Mouse (Mus musculus): ENCODE measurements around the gene Mtrf1l. TPM values are rescaled to one million over a fixed set of nuclear protein-coding genes. Genes with fewer than 3 reads are reported as not detected.

The Mtrf1l gene
- total RNA-seq (2015) (14.2 and 23.5 TPM in 2 replicates), total RNA-seq (2017) (19.7 and 35.2 TPM in 2 replicates)

DNA sequence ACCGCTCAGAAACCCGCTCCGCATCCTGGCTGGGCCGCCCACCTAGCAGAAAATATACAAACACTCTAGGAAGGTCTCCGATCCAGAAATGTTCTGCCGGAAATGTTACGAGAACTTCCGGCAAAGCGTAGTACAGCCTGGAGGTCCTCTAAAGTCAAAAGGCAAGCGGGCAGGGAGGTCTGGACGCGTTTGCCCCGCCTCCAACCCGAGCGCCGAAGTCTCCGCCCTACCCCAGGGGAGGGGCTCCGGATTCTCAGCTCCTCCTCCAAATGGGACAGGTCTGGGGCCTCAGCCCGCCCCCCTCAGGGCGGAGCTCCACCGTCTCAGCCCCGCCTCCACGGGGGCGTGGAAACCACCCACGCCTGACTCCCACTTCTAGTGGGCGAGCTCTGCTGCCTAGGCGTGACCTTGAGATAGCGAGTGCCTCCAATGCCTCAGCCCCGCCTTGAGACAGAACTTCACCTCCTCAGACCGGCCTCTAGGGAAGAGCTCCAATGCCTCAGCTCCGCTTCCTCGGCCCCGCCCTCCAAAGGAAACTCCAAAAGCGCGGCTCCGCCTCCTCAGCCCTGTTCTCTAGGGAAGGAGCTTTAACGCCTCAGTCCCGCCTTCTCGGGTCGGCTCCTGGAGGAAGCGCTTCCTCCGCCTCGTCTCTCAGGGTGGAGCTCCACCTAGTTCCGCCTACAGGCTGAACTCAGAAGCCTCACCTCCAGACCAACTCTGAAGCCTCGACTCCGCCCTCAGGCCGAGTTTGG is at the start of gene Mtrf1l:
Gene Mtrf1l, minus strand, starts transcription at position 171 of the 752 bp plus-strand sequence.
- ATAC-seq (replicated peaks; ENCODE audit: poor library complexity), result peak; percentile 76

GRCm38 (mm10) chr10:5871081-5871480 is 47.4 kb upstream of the Mtrf1l start:
- no peak for ATAC-seq (replicated peaks; ENCODE audit: poor library complexity)

- no peak for ATAC-seq (replicated peaks; ENCODE audit: poor library complexity)
Observed at GRCm38 (mm10) chr10:5867981-5868552, 44.4 kb upstream of the Mtrf1l start.

DNA sequence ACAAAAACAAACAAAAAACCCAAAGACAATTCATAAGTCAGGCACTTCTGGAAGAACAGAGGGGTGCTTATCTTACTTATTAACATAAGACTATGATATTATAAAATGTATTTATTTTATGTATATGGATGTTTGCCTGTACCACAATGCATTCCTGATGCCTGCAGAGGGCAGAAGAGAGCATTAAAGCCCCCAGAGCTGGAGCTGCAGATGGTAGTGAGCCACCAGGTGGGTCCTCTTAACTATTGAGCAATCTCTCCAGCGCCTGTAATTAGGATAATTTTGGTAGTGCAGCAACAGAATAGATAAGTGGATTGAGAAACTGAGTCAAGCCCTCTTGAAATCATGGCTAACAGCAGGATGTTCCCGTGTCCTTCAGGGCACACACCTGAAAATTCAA is 42.3 kb upstream of the Mtrf1l start:
- 0 out of 2 replicates have a peak, but pooled peaks have one; percentile 34 for ATAC-seq (replicated peaks; ENCODE audit: poor library complexity)

- no peak for ATAC-seq (replicated peaks; ENCODE audit: poor library complexity)
Observed at GRCm38 (mm10) chr10:5862669-5863068, 39.0 kb upstream of the Mtrf1l start.

- no peak for ATAC-seq (replicated peaks; ENCODE audit: poor library complexity)
Observed at GRCm38 (mm10) chr10:5860849-5861248, 37.1 kb upstream of the Mtrf1l start.

- peak; percentile 65 for ATAC-seq (replicated peaks; ENCODE audit: poor library complexity)
Observed at GRCm38 (mm10) chr10:5859729-5860128, 36.0 kb upstream of the Mtrf1l start.

- ATAC-seq (replicated peaks; ENCODE audit: poor library complexity), result peak; percentile 60
Observed at GRCm38 (mm10) chr10:5857996-5858549, 34.4 kb upstream of the Mtrf1l start.

DNA sequence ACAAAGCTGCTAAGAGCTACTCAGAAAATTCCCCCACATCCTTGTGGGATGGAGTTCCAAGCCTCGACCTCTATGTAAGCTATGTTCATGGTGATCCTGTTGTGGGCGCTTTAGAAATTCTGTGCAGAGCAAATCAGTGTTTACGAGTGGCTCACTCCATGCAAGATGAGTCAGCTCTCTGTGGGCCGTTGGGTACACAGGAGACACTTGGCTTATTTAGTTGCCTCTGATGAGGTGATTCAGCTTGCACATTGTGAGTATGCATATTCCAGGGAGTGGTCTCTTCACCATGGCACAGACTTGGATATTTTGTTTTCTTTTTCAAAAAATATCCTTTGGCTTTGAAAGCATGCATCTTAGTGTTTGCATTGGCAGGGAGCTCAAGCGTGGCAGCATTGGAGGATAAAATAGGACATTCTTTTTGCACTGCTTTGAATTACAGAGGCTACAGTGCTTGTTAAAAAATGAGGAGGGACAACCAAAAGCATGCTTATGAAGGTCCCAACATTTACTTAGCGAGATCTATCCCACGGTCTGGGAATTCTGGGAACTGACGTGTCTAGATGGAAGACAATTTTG is 29.7 kb upstream of the Mtrf1l start:
- no peak for ATAC-seq (replicated peaks; ENCODE audit: poor library complexity)

DNA sequence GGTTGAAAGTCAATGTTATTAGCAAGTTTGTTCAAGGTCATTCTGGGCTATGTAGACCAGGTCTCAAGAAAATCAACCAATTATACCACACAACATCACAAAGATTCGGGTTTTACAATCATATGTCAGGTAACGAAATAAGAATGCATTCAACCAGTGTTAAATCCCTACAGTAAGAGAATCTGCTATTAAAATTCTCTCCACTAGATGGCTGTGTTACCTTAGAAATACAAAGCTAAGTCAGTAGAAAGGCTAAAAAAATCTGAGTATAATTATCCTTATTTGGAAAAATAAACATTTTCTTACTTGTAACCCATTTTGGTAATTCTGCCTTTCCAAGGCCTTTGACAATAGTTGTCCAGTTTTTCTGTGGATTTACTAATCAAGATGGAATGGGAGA is 23.2 kb upstream of the Mtrf1l start:
- ATAC-seq (replicated peaks; ENCODE audit: poor library complexity), result peak; percentile 72

GRCm38 (mm10) chr10:5841369-5841768 is 17.7 kb upstream of the Mtrf1l start:
- peak; percentile 98 for ATAC-seq (replicated peaks; ENCODE audit: poor library complexity)

- ATAC-seq (replicated peaks; ENCODE audit: poor library complexity), result no peak
Observed at GRCm38 (mm10) chr10:5826336-5827025, 2.8 kb upstream of the Mtrf1l start.

DNA sequence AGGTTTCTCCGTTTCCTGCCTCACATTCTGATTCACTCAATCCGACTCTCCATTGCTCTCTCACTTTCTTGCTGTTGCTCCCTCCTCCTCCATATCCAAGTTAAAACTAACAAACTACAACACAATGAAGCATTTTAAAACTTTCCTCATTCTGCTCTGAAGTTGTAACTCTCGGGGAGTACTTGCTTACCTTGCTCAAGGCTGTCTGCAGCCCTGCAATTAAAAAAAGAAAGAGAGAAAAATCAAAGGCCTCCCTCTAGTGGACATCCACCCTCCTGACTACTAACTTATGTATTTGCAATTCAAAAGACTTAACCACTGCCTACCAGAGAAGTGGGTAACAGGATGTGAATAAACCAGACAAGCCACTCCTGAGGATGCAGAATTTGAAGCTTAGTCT is 1.1 kb upstream of the Mtrf1l start:
- ATAC-seq (replicated peaks; ENCODE audit: poor library complexity), result peak; percentile 38

DNA sequence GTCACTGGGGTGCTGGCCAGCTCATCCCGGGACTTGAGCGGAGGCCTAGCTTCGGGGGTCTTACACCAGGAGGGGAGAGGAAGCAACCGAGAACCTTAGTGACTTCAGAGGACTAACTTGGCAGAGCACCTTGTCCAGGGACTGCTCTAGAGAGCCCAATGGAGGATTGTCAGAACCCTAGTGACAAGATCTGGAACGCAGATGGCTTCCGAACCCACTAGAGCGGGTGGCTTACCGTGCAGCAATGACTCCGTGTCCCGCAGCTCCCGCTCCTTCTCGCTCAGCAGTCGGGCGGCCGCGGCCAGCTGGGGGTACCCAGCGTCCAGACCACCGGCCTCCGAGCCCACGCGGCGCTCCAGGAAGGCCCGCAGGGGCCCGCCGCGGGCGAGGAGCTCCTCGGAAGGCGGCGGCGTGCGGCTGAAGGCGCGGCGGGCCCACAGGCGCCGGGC is 395 bp downstream of the Mtrf1l start:
- ATAC-seq (replicated peaks; ENCODE audit: poor library complexity), result no peak

- no peak for ATAC-seq (replicated peaks; ENCODE audit: poor library complexity)
Observed at GRCm38 (mm10) chr10:5818772-5819171, 4.9 kb downstream of the Mtrf1l start.

GRCm38 (mm10) chr10:5815968-5816367 is 7.7 kb downstream of the Mtrf1l start:
- peak; percentile 87 for ATAC-seq (replicated peaks; ENCODE audit: poor library complexity)

GRCm38 (mm10) chr10:5813724-5814123 is 10.0 kb downstream of the Mtrf1l start:
- ATAC-seq (replicated peaks; ENCODE audit: poor library complexity), result no peak

DNA sequence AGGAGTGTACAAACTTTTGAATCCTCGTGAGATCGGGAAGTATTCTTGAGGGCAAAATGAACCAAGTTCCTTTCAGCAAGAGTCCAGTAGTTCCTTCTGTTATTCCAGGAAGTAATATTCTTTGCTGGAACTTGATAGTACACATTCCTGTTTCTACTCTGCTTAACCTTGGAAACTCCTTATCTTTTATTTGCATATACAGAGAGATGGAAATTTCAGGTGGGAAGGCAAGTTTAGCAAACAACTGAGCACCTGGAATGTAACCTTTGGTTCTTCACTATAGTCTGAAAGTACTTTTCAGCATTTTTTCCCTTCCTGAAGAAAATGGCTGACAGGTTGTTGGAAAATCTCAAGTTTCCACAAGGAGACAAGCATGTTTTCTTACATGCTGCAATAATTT is 16.0 kb downstream of the Mtrf1l start:
- no peak for ATAC-seq (replicated peaks; ENCODE audit: poor library complexity)

- ATAC-seq (replicated peaks; ENCODE audit: poor library complexity), result no peak
Observed at GRCm38 (mm10) chr10:5806996-5807395, 16.7 kb downstream of the Mtrf1l start.

- ATAC-seq (replicated peaks; ENCODE audit: poor library complexity), result no peak
Observed at GRCm38 (mm10) chr10:5806416-5806815, 17.3 kb downstream of the Mtrf1l start.

- peak; percentile 69 for ATAC-seq (replicated peaks; ENCODE audit: poor library complexity)
Observed at GRCm38 (mm10) chr10:5805731-5806307, 17.9 kb downstream of the Mtrf1l start.
